Comparison of ENCODE assay signal across 17 mouse cellular contexts in the genomic region with DNA sequence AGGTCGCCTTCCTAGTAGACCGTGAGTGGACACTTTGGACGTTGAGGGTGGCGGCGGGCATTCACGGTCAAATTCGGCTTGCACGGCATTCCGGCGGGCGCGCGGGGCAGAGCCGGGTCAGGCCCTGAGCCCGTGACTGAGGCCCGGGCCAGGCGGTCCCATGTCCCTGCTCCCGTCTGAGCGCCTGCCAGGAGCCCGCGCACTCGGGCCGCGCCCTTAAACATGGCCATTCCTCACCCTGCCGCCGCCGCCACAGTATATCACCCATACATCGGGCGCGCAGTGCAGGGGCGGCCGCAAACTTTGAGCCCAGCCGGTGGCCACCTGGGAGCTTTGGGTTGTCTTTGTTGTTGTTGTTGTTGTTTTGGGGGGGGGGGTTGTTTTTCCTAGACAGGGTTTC. TPM values are rescaled to one million over a fixed set of nuclear protein-coding genes. Genes with fewer than 3 reads are reported as not detected.
DNase-seq lines count a peak whose midpoint lies in the region; ATAC-seq and TF ChIP-seq lines count a peak whose summit lies in the region.
"Had no signal": no experiment of that assay in that cellular context is flagged by ENCODE, and none has a peak within 500 bp of the region (broad histone marks: within the 10 kb centered on the region; RNA-seq: fewer than 3 reads in every experiment).

No protein-coding gene starts in this region.

- no peaks in the 10 kb centered on the region for H3K36me3 ChIP-seq in heart, embryonic 16.5 days (ENCODE audit: control insufficient read depth, insufficient read depth)
- no peaks in the 10 kb centered on the region for H3K36me3 ChIP-seq in lung, embryonic 16.5 days (ENCODE audit: control insufficient read depth, insufficient read depth, low read length)
- no peaks in the 10 kb centered on the region for H3K36me3 ChIP-seq in embryonic facial prominence, embryonic 13.5 days
- H3K36me3 ChIP-seq in small intestine, adult 2 months (ENCODE audit: control insufficient read depth, insufficient read depth, low read length): no peaks in the 10 kb centered on the region

- no peak overlapping the region for H3K9ac ChIP-seq in heart, embryonic 16.5 days (ENCODE audit: low read length)
- H3K9ac ChIP-seq in lung, embryonic 16.5 days (ENCODE audit: low read length): peak overlapping the region; percentile 54
- no peak overlapping the region for H3K9ac ChIP-seq in embryonic facial prominence, embryonic 13.5 days
- H3K9ac ChIP-seq: forebrain, embryonic 13.5 days had no signal

- peak overlapping the region; percentile 21 for H3K4me3 ChIP-seq in heart, embryonic 16.5 days (ENCODE audit: low read length)
- peak overlapping the region; percentile 21; the same call in 1 of the 2 replicates for H3K4me3 ChIP-seq in lung, embryonic 16.5 days (ENCODE audit: low read length)
- no peak overlapping the region for H3K4me3 ChIP-seq in embryonic facial prominence, embryonic 13.5 days
- peak overlapping the region; percentile 42 for H3K4me3 ChIP-seq in small intestine, adult 2 months (ENCODE audit: low read depth, low read length)
- H3K4me3 ChIP-seq: forebrain, embryonic 13.5 days had no signal

- H3K9me3 ChIP-seq in heart, embryonic 16.5 days (replicated peaks; ENCODE audit: control insufficient read depth, low read length): no peaks in the 10 kb centered on the region
- no peaks in the 10 kb centered on the region for H3K9me3 ChIP-seq in lung, embryonic 16.5 days (ENCODE audit: control insufficient read depth, low read length)
- H3K9me3 ChIP-seq in embryonic facial prominence, embryonic 13.5 days: no peaks in the 10 kb centered on the region
- H3K9me3 ChIP-seq: forebrain, embryonic 13.5 days had no signal

- TF ChIP-seq POLR2A in small intestine, adult 2 months (IDR thresholded peaks at IDR 0.05; ENCODE audit: low read depth, low read length): no peak

- TF ChIP-seq CTCF in small intestine, adult 2 months (IDR thresholded peaks at IDR 0.05; ENCODE audit: extremely low read depth, insufficient read length, insufficient replicate concordance, low read depth, low read length): no peak

- WGBS in heart, embryonic 16.5 days: 17% methylated on average over 33 of the region's 33 CpGs
- 19% methylated on average over 33 of the region's 33 CpGs for WGBS in lung, embryonic 16.5 days
- 33% methylated on average over 33 of the region's 33 CpGs for WGBS in embryonic facial prominence, embryonic 13.5 days
- WGBS in small intestine, adult 2 months: 15% methylated on average over 33 of the region's 33 CpGs

- DNase-seq in heart, adult 18-20 months: no peak
- DNase-seq in lung, postnatal 36 days: no peak
- no peak for DNase-seq in urinary bladder, postnatal 36 days (ENCODE audit: low spot score in 2 of 2)
- no peak for DNase-seq in left cerebral cortex, adult 18-20 months (ENCODE audit: low spot score in 2 of 2)
- DNase-seq: cerebellum, adult 2 months; gastrocnemius, postnatal 25 days; kidney, adult 11 months; midbrain, embryonic 14.5 days; thymus, adult 2 months had no signal

- peaks cover 4% of the 10 kb centered on the region; the same call in 1 of the 2 replicates for H3K4me1 ChIP-seq in heart, embryonic 16.5 days (ENCODE audit: control insufficient read depth, insufficient read depth, low read length)
- H3K4me1 ChIP-seq in lung, embryonic 16.5 days (replicated peaks; ENCODE audit: control insufficient read depth, insufficient read depth, low read length): peaks cover 12% of the 10 kb centered on the region
- H3K4me1 ChIP-seq in embryonic facial prominence, embryonic 13.5 days: 0 out of 2 replicates have a peak, but pooled peaks cover 6% of the 10 kb centered on the region
- H3K4me1 ChIP-seq in small intestine, adult 2 months (ENCODE audit: control insufficient read depth, insufficient read depth, insufficient read length, low read length): peaks cover 7% of the 10 kb centered on the region; the same call in 1 of the 2 replicates
- H3K4me1 ChIP-seq: forebrain, embryonic 13.5 days had no signal

- H3K27me3 ChIP-seq in heart, embryonic 16.5 days (ENCODE audit: control insufficient read depth, insufficient read depth, low read length): peaks cover 12% of the 10 kb centered on the region
- peaks cover 7% of the 10 kb centered on the region for H3K27me3 ChIP-seq in lung, embryonic 16.5 days (ENCODE audit: control insufficient read depth, insufficient read depth, low read depth, low read length)
- H3K27me3 ChIP-seq in embryonic facial prominence, embryonic 13.5 days: peaks cover 46% of the 10 kb centered on the region
- peaks cover 9% of the 10 kb centered on the region for H3K27me3 ChIP-seq in small intestine, adult 2 months (ENCODE audit: control insufficient read depth, insufficient read depth, low read length)

- no peak for ATAC-seq in heart, embryonic 16.5 days (replicated peaks; ENCODE audit: extremely low read depth, insufficient read depth, low FRiP score)
- ATAC-seq in lung, embryonic 16.5 days (ENCODE audit: low read depth): peak; percentile 43; the same call in 1 of the 2 replicates
- no peak for ATAC-seq in embryonic facial prominence, embryonic 13.5 days (ENCODE audit: insufficient number of reproducible peaks, insufficient read depth, low FRiP score, low TSS enrichment, low read depth)
- ATAC-seq: CD4-positive, CD25-positive, alpha-beta regulatory T cell, adult 4 months; forebrain, embryonic 13.5 days had no signal

- H3K4me2 ChIP-seq in heart, embryonic 16.5 days (ENCODE audit: low read depth, low read length): peak overlapping the region; percentile 39
- H3K4me2 ChIP-seq in lung, embryonic 16.5 days (ENCODE audit: low read depth, low read length): peak overlapping the region; percentile 46
- H3K4me2 ChIP-seq in embryonic facial prominence, embryonic 13.5 days: 0 out of 2 replicates have a peak overlapping the region, but pooled peaks have one; percentile 2
- H3K4me2 ChIP-seq: forebrain, embryonic 13.5 days had no signal

- H3K27ac ChIP-seq in heart, embryonic 16.5 days (ENCODE audit: low read length): no peak overlapping the region
- H3K27ac ChIP-seq in lung, embryonic 16.5 days (ENCODE audit: low read length): no peak overlapping the region
- no peak overlapping the region for H3K27ac ChIP-seq in embryonic facial prominence, embryonic 13.5 days
- H3K27ac ChIP-seq in small intestine, adult 2 months (ENCODE audit: insufficient read depth, low read depth, low read length): no peak overlapping the region
- H3K27ac ChIP-seq: forebrain, embryonic 13.5 days had no signal

RNA-seq across cellular contexts. Expression of a gene that starts 9.0 kb away (rescaled TPM):
- polyA plus RNA-seq in heart, embryonic 16.5 days (2015; fragmentation: Nextera tagmentation; extraction: Ambion mirVana): 73.2 and 89.1 TPM in 2 replicates
- 10 to 100 TPM; 37.9 to 38.8 TPM for total RNA-seq in heart, adult 18-20 months (2021)
- 193 and 196 TPM in 2 replicates for polyA plus RNA-seq in lung, embryonic 16.5 days (2015; fragmentation: Nextera tagmentation; extraction: Ambion mirVana)
- polyA plus RNA-seq in embryonic facial prominence, embryonic 13.5 days (2015; fragmentation: Nextera tagmentation; extraction: Ambion mirVana): 92.3 and 118 TPM in 2 replicates
- polyA plus RNA-seq in small intestine, adult 2 months (2012; rRNA removed): 70.7 and 129 TPM in 2 replicates
- total RNA-seq in left cerebral cortex, adult 18-20 months (2021): 10 to 100 TPM; 39.3 to 43.6 TPM

RNA-seq across cellular contexts. Expression of a gene that starts 23.2 kb away (rescaled TPM):
- polyA plus RNA-seq in heart, embryonic 16.5 days (2015; fragmentation: Nextera tagmentation; extraction: Ambion mirVana): 10.4 and 10.7 TPM in 2 replicates
- 1 to 10 TPM; 5.2 to 6.5 TPM for total RNA-seq in heart, adult 18-20 months (2021)
- 16.8 and 17.4 TPM in 2 replicates for polyA plus RNA-seq in lung, embryonic 16.5 days (2015; fragmentation: Nextera tagmentation; extraction: Ambion mirVana)
- polyA plus RNA-seq in embryonic facial prominence, embryonic 13.5 days (2015; fragmentation: Nextera tagmentation; extraction: Ambion mirVana): 22.4 and 25.4 TPM in 2 replicates
- 5.9 and 7.8 TPM in 2 replicates for polyA plus RNA-seq in small intestine, adult 2 months (2012; rRNA removed)
- total RNA-seq in left cerebral cortex, adult 18-20 months (2021): 10 to 100 TPM; 22.9 to 25.7 TPM

RNA-seq across cellular contexts. Expression of a gene that starts 37.4 kb away (rescaled TPM):
- not detected in 2 replicates for polyA plus RNA-seq in heart, embryonic 16.5 days (2015; fragmentation: Nextera tagmentation; extraction: Ambion mirVana)
- not detected for total RNA-seq in heart, adult 18-20 months (2021)
- not detected in 2 replicates for polyA plus RNA-seq in lung, embryonic 16.5 days (2015; fragmentation: Nextera tagmentation; extraction: Ambion mirVana)
- polyA plus RNA-seq in embryonic facial prominence, embryonic 13.5 days (2015; fragmentation: Nextera tagmentation; extraction: Ambion mirVana): 0.23 TPM in 1 of 2 replicates, not detected in the other
- not detected in 2 replicates for polyA plus RNA-seq in small intestine, adult 2 months (2012; rRNA removed)
- total RNA-seq in left cerebral cortex, adult 18-20 months (2021): not detected
- total RNA-seq: gastrocnemius, postnatal 25 days; layer of hippocampus, postnatal 14 days; liver, adult 2 months had no signal
- polyA plus RNA-seq: cerebellum, adult 2 months; forebrain, embryonic 13.5 days; liver, adult 2 months; thymus, adult 2 months had no signal

RNA-seq across cellular contexts. Expression of a gene that starts 58.8 kb away (rescaled TPM):
- 0.21 and 0.97 TPM in 2 replicates for polyA plus RNA-seq in heart, embryonic 16.5 days (2015; fragmentation: Nextera tagmentation; extraction: Ambion mirVana)
- total RNA-seq in heart, adult 18-20 months (2021): not detected
- polyA plus RNA-seq in lung, embryonic 16.5 days (2015; fragmentation: Nextera tagmentation; extraction: Ambion mirVana): 0.80 and 1.1 TPM in 2 replicates
- 0.80 TPM in 1 of 2 replicates, not detected in the other for polyA plus RNA-seq in embryonic facial prominence, embryonic 13.5 days (2015; fragmentation: Nextera tagmentation; extraction: Ambion mirVana)
- polyA plus RNA-seq in small intestine, adult 2 months (2012; rRNA removed): 68.4 and 126 TPM in 2 replicates
- total RNA-seq in left cerebral cortex, adult 18-20 months (2021): under 1 TPM in 1 of 2 experiments, not detected in 1; 0.37 TPM
- total RNA-seq: gastrocnemius, postnatal 25 days; layer of hippocampus, postnatal 14 days; liver, adult 2 months had no signal
- polyA plus RNA-seq: cerebellum, adult 2 months; forebrain, embryonic 13.5 days; liver, adult 2 months; midbrain, embryonic 14.5 days had no signal
